Mouse (Mus musculus): ENCODE results near the gene Mical2. TPM values are rescaled to one million over a fixed set of nuclear protein-coding genes. Genes with fewer than 3 reads are reported as not detected.

The Mical2 gene
- total RNA-seq (2023) = 10 to 100 TPM in 1 of 2 experiments, 1 to 10 TPM in 1; 8.7 to 10.5 TPM

DNA sequence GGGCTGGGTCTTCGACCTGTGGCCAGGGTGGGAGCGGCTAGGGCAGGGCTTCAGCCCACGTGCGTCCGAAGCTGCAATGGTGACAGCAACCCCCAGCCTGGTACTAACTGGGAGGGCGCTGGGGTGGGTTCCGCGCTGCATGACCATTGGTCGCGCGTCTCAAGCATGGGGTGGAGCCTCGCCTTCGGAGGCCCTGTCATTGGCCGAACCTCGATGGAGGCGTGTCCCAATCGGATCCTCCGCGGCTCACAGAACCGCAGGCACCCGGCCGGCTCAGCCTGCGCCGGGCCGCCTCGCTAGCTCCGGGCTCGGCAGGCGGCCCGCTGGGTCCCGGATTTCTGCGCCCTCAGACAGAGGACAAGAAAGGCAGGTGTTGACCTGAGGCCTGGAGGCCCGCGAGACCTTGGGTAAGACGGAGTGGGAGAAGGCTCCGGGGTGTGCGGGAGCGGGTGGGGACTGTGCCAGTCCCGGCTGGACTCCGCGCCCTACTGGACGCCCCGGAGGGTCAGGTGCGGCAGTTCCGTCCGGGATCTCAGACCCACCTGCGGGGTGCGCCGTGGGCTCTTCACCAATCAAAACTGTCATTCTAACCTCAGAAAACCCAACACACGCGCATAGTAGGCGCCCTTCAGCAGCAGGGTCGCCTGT is at the start of gene Mical2:
Gene Mical2 (plus strand): TSS at position 242 of the 648 bp plus-strand sequence.

DNA sequence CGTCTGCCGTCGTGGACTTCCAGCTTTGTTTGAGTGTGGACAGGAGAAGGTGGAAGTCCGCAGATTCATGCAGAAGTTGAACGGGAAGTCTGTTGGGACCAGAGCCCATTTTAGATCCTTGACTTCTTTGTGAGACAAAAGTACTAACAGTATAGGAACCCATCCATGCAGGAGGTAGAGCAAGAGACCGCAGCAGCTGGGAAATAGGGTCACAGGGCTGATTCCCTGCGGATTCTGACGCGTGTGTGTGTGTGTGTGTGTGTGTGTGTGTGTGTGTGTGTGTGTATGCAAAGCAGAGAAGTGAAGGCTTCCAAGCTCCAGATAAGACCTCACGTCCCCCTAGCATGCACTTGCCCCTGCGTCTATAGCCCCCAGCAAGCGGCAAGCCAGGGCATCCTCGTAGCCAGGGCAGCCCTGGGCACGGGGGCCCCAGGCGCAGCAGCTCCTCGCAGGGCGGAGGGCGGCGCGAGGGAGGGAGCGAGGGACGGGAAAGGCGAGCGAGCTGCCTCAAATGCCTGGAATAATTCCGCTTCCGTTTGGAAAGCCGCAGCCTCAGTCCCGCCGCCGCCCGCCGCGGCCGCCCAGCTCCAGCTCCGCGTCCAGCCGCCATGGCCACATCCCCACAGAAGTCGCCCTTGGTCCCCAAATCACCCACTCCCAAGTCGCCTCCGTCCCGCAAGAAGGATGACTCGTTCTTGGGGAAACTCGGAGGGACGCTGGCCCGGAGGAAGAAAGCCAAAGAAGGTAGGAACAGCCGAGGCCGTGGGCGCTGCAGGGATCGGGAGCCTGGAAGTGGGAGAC is 201.9 kb downstream of the Mical2 start, which contains the start of gene Parva:
Gene Parva (plus strand): TSS at position 149 of the 801 bp plus-strand sequence.

Other genes starting within 250 kb of the Mical2 start
- 10 to 100 TPM; 63.0 to 66.6 TPM for gene Usp47, start 202.4 kb upstream of the Mical2 start, total RNA-seq (2023)
- gene Dkk3, start 66.8 kb upstream of the Mical2 start, total RNA-seq (2023) = under 1 TPM; 0.24 TPM
- under 1 TPM in 1 of 2 experiments, not detected in 1; 0.15 TPM for gene Parva, start 201.6 kb downstream of the Mical2 start, total RNA-seq (2023)